Mouse (Mus musculus): ENCODE measurements at regions not wholly inside any gene's neighbourhood (a gene's known extent, or its start where the extent isn't known, plus 50 kb on each side); places are given as distances from the start of the nearest gene placed in this dataset.

DNA sequence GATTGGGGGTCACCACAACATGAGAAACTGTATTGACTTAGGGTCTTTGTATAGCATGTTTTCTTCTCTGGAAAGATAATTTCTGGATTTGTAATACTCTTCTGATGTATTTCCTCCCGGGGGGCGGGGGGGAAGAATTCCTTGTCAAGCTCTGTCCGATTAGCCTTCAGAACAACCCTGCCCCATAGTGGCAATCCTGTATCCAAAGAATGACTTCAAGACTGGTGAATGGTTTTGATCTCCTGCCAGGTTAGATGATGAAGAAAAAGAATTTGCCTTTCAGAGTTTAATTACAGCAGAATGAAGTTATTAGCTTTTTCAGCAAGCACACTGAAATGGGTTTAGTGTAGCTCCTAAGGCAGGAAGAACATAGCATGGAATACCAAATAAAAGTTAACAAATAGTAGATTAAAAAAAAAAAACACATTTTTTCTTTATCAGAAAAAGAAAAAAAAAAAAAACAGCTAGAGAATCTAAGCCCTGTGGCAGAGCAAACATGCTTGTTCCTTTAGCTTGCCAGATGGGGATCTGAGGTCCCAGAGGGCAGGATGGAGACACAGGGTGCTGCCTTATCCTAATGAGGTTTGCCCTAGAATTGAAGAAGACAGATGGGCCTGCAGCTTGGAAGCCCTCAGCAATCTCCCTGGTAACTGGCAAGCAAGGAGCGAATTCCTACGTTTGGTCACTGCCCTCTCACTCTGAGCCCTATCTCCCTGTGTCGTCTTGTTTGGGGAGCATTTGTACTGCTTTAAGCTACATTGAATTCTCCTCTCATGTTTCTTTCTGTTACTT is 280.9 kb upstream of the Gm9972 start:
- DNase-seq: peak; percentile 82 to 90

GRCm38 (mm10) chr11:42755415-42755814 is 280.1 kb upstream of the Gm9972 start:
- peak; percentile 96 for DNase-seq

DNA sequence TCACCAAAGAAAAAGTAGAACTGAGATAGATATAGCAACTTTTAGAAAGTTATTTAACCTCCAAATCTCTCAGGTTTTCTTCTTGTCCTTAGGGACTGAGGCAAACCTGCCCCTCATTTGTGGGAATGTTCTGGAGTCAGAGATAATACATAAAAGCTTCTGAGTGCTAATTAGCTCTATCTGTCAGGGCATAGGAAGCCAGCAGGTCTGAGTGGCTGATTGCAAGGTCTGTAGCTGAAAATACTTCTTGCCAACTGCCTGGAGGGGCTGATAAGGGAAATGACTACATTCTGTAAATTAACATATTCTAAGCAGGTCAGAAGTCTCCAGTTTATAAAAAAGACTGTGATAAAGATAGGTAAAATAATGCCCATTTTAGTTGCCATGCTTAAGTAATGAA is 270.3 kb upstream of the Gm9972 start:
- no peak for DNase-seq

GRCm38 (mm10) chr11:42775074-42775676 is 260.4 kb upstream of the Gm9972 start:
- DNase-seq: no peak

DNA sequence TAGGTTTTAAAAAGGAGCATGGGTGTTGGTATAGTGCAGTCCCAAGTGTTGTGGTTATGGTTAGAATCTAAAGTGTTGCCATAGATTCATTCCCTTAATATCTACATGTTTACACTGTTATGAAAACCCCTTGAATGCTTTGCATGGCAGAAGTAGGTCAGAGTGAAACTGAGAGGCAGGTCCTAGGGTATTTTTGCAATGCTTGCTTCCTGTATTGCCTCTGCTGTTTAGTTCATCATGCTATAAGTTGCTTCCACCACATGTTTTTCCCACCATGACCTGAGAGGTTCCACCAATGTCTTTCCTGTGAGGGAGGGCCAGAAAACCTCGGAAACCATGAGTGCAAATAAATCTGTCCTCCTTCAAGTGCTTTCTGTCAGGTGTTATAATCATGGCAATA is 224.1 kb upstream of the Gm9972 start:
- no peak for DNase-seq

DNA sequence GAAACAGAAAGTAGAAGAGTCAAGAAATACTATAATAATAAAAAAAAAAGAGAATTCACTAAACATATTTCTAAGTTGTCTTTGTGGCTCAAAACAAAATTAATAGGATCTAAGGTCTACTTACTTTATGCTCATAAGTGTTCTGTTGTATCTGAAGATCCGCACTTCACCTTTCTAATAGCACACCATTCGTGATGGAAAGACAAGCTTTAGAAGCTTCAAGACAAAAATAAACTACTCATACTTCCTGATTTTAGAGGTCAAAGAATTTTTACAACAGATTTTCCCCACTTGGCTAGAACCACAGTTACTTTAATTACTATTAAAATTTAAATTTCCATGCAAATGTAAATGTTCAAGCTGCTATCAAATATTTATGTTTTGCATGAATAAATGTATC is 219.8 kb upstream of the Gm9972 start:
- no peak for DNase-seq

DNA sequence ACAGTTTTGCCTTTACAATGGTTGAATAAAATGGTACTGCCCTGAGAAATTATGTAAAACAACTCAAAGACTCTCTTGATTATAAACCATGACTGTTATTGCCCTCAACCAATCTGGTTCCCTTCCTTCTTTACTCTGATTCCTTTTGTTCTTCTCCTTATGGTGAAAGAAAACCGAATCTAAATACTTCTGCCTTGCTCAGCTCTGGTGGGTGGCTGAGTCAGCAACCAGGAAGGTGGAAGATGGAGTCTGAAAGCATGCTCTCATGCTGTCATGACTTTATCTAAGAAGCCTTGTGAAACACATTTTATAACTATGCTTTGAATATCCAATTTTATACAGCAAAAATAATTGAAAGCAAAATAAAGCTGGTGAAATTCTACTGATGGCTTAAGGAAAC is 212.7 kb upstream of the Gm9972 start:
- no peak for DNase-seq

DNA sequence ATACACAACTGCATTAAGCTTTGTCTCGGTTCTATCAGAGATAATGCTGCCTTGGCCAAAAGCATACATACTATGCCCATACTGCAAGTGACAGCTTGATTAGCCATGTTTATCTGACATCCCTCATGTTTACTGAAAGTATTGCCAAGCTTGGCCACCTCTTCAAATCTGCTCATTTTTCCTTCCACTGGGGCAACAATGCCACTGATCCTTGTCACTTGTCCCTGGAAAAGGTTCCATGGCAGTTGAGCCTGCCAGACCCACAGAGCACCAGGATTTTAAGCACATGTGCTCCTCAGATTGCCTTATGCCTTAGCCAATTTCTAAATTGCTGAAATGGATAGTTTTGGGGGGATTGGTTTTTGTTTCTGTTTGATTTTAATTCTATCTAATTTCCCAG is 189.8 kb upstream of the Gm9972 start:
- peak; percentile 22 to 66 for DNase-seq

GRCm38 (mm10) chr11:42854411-42854810 is 181.1 kb upstream of the Gm9972 start:
- DNase-seq: no peak

DNA sequence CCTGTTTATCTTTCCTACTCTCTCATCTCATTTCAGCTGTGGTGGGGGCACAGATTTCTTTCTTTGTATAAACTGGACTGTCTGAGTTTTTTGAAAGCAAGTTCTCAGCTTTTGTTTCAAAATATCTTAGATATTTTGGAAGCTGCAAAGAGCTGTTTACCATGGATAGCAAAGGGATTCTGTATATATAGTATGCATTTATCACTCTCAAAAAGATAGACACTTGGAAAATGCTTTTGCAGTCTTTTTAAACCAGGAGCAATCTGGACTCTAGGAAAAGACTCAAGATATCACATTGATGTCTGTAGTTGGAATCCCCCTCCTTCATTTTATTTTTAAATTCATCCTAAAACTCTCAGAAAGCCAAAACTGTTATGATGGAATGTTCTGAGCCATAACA is 177.9 kb upstream of the Gm9972 start:
- DNase-seq: no peak

DNA sequence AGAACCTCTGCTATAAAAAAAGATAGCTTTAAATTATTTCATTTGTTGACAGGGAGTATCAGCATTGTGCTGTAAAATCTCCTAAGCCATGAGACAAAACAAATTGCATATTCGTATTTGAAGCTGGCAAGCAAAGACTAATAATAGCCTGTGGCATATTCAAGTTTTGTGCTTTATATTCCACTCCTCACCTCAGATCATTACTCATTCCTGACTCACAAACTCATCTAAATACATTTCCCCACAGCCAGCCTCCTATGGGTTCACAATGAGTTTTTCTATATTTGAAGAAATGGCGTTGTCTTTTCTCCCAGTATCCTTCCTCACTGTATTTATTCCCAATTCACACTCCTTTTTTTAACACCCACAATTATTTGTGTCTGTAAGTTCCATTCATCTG is 161.5 kb upstream of the Gm9972 start:
- DNase-seq: no peak

GRCm38 (mm10) chr11:42900024-42900423 is 135.5 kb upstream of the Gm9972 start:
- no peak for DNase-seq

- DNase-seq: peak; percentile 81 to 89
Measured at GRCm38 (mm10) chr11:42903459-42904012, 132.0 kb upstream of the Gm9972 start.

DNA sequence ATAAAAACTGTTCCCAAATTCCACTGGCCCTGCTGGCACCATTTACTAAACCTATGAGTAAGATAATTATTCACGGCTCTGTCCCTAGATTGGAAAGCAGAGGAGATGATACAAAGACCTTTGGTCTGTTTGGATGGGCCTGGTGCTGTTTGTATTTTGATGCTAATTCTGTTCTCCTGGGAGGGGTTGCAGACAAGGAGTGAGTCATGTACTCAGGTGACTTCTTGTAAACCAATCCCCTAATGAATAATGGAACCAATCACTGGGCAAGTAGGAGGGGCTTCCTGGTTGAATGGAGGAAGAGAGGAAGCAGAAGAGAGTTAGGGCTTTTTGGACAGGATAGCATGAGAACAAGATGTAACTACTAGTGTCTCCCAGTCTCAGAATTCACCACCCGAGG is 130.0 kb upstream of the Gm9972 start:
- no peak for DNase-seq

- no peak for DNase-seq
Measured at GRCm38 (mm10) chr11:42906020-42906419, 129.5 kb upstream of the Gm9972 start.

GRCm38 (mm10) chr11:42916421-42917181 is 118.9 kb upstream of the Gm9972 start:
- peak; percentile 74 to 89 for DNase-seq

- no peak for DNase-seq
Measured at GRCm38 (mm10) chr11:42919221-42919620, 116.3 kb upstream of the Gm9972 start.

- peak; percentile 92 to 96 for DNase-seq
Measured at GRCm38 (mm10) chr11:42927156-42927555, 108.4 kb upstream of the Gm9972 start.

GRCm38 (mm10) chr11:42928916-42929315 is 106.6 kb upstream of the Gm9972 start:
- peak; percentile 13 to 49 for DNase-seq

- peak; percentile 43 for DNase-seq
Measured at GRCm38 (mm10) chr11:42939271-42939670, 96.3 kb upstream of the Gm9972 start.

GRCm38 (mm10) chr11:42941561-42941960 is 94.0 kb upstream of the Gm9972 start:
- no peak for DNase-seq

DNA sequence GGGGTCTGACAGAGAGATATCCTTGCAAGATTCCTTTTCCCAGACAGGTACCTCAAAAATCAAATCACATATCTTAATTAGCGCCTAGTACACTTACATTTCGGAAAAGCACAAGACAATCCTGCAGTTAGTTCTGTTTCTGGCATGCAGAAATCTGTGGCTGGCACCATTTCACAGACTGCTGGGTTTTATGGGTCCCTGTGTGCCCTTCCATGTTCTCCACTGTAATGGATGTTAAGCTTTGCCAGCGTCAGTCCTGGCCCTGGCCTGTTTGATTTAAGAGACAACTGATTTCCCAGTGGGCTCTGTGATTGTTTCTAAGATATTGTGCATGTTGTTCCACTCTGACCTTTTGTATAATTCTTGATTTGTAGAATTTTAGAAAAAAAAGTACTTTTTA is 93.3 kb upstream of the Gm9972 start:
- peak; percentile 67 to 76 for DNase-seq

GRCm38 (mm10) chr11:42944573-42944972 is 91.0 kb upstream of the Gm9972 start:
- no peak for DNase-seq

All from cerebellum, postnatal 14 days (tissue).